ENCODE assay signal across 14 mouse cellular contexts in the genomic region with DNA sequence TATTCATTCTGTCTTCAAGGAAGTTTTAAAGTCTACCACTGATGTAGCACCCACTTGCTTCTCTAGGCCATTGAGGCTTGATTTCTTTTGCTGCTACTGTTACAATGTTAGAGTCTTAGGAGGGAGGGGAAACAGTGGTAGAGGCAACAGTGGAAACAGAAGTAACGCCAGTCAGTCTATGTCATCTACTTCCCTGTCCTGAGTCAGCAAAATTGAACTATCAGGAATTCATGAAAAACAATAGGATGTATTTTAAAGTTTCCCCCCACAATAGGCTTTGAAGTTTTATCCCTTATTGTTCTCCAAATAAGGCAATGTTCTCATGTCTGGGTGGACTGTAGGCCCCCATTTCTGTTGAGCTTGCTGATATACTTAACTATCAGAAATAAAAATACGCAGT.
"Had no signal": no experiment of that assay in that cellular context is flagged by ENCODE, and none has a peak within 500 bp of the region (broad histone marks: within the 10 kb centered on the region; RNA-seq: fewer than 3 reads in every experiment).

No protein-coding gene starts in this region.

- ATAC-seq: midbrain, embryonic 16.5 days had no signal

- H3K27me3 ChIP-seq: limb, embryonic 15.5 days; midbrain, embryonic 12.5 days; neural tube, embryonic 13.5 days had no signal

- DNase-seq: kidney, adult 18-20 months; kidney, postnatal 25 days; lung, adult 18-20 months; lung, postnatal 4 days; retina, postnatal 1 day; right cerebral cortex, postnatal 4 days; spleen, adult 18-20 months; thymus, postnatal 36 days had no signal

- H3K27ac ChIP-seq: left cerebral cortex, adult 2 months; limb, embryonic 15.5 days; liver, embryonic 14.5 days; midbrain, embryonic 12.5 days had no signal

- H3K36me3 ChIP-seq: limb, embryonic 15.5 days; midbrain, embryonic 12.5 days; neural tube, embryonic 13.5 days had no signal

- H3K9ac ChIP-seq: limb, embryonic 15.5 days; liver, embryonic 14.5 days; midbrain, embryonic 12.5 days; neural tube, embryonic 13.5 days had no signal

- H3K4me2 ChIP-seq: limb, embryonic 15.5 days; midbrain, embryonic 12.5 days; neural tube, embryonic 13.5 days had no signal

- H3K9me3 ChIP-seq: limb, embryonic 15.5 days; midbrain, embryonic 12.5 days; neural tube, embryonic 13.5 days had no signal

- H3K4me3 ChIP-seq: left cerebral cortex, adult 2 months; limb, embryonic 15.5 days; midbrain, embryonic 12.5 days; neural tube, embryonic 13.5 days had no signal
